Mouse (Mus musculus): ENCODE measurements around the gene Gprc5b. TPM values are rescaled to one million over a fixed set of nuclear protein-coding genes. Genes with fewer than 3 reads are reported as not detected.

Gene Gprc5b
- 7.6 and 10.9 TPM in 2 replicates for polyA plus RNA-seq (2014; fragmentation: Nextera tagmentation; extraction: Ambion mirVana)

DNA sequence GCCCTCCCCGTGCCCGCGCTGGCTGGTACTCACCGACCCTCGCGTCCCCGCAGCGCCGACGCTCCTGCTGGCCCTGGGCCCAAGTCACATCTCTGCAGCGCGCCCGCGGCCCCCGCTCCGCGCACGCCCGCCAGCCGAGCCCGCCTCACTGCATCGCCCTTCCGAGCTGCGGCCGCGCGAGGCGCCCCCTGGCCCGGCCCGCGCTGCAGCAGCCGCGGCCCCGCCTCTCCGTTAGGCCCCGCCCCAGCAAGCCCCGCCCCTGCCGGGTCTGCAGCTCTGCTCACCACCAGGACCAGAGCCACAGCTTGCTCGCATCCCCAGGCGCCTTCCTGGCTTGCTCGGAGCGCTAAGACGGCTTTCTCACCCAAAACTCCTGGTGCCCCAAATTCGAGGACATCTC, at the start of gene Gprc5b:
Gene Gprc5b (minus strand): TSS at position 205 of the 400 bp plus-strand sequence.
- peak within 1 kb of the TSS; percentile 91 for H3K4me2 ChIP-seq

DNA sequence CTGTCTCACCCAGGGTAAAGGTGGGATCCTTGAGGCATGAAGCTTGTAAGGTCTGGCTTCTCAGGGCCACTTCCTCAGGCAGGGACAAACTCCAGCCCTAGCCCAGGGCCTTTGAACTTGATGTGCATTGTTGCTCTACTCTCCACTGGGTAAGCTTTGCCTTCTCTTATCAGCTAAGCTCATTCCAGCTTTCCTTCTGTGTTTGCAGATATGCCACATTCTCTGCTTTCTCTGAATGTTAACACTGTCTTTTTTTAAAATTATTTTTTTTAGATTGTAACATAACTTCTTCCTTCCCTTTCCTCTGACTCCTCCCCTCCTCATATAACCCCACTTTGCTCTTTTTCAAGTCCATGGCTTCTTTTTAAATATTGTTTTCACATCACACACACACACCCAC, 46.5 kb upstream of the Gprc5b start:
- Histone ChIP-seq H3K9me3 (ENCODE audit: low read depth, low read length) (no peaks in the 10 kb centered on the region), H3K9ac (no peak overlapping the region), H3K27me3 (ENCODE audit: insufficient read depth, low read length) (no peaks in the 10 kb centered on the region), H3K4me2 (no peak overlapping the region), H3K4me1 (ENCODE audit: insufficient read depth) (no peaks in the 10 kb centered on the region), H3K36me3 (ENCODE audit: insufficient read depth) (no peaks in the 10 kb centered on the region), H3K4me3 (ENCODE audit: low read depth, low read length) (no peak overlapping the region), H3K27ac (ENCODE audit: low read depth) (no peak overlapping the region)
- no peak for TF ChIP-seq CTCF (IDR thresholded peaks at IDR 0.05; ENCODE audit: low read depth)
- DNase-seq = no peak
- ATAC-seq (ENCODE audit: insufficient read depth) = no peak

More for the DNA sequence above, at the start of gene Gprc5b:
- Histone ChIP-seq H3K36me3 (ENCODE audit: insufficient read depth) (no peaks in the 10 kb centered on the region), H3K9me3 (ENCODE audit: low read depth, low read length) (no peaks in the 10 kb centered on the region), H3K4me3 (ENCODE audit: low read depth, low read length) (peak within 1 kb of the TSS; percentile 61), H3K4me1 (ENCODE audit: insufficient read depth) (peaks cover 18% of the 10 kb centered on the region), H3K27ac (ENCODE audit: low read depth) (no peak within 1 kb of the TSS; the same call in 1 of the 2 replicates), H3K9ac (peak within 1 kb of the TSS; percentile 77), H3K27me3 (ENCODE audit: insufficient read depth, low read length) (no peaks in the 10 kb centered on the region)
- DNase-seq (peak; percentile 98), ATAC-seq (ENCODE audit: insufficient read depth) (peak; percentile 95)
- WGBS = under 1% methylated on average over 42 of the region's 44 CpGs
- no peak for TF ChIP-seq CTCF (IDR thresholded peaks at IDR 0.05; ENCODE audit: low read depth)

DNA sequence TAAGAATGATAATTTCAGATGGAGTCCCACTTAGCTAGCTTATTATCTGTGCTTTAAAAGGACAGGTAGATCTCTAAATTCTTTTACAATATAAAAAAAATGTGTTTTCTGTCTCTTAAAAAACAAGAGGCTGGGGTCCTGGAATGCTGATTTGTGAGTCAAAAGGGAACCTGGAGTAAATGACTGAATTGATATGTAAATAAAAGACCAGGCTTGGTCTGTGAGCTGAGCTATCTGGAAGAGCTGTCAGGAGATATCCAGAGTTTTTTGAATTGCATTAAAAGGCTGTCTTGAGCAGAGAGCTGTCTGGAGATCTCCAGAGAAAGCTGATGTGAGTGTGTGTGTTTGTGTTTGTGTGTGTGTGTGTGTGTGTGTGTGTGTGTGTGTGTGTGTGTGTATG, 42.6 kb upstream of the Gprc5b start:
- Histone ChIP-seq H3K27ac (ENCODE audit: low read depth) (no peak overlapping the region), H3K9me3 (ENCODE audit: low read depth, low read length) (no peaks in the 10 kb centered on the region), H3K4me1 (ENCODE audit: insufficient read depth) (no peaks in the 10 kb centered on the region), H3K36me3 (ENCODE audit: insufficient read depth) (no peaks in the 10 kb centered on the region), H3K4me3 (ENCODE audit: low read depth, low read length) (no peak overlapping the region), H3K9ac (no peak overlapping the region), H3K27me3 (ENCODE audit: insufficient read depth, low read length) (no peaks in the 10 kb centered on the region), H3K4me2 (no peak overlapping the region)
- no peak for TF ChIP-seq CTCF (IDR thresholded peaks at IDR 0.05; ENCODE audit: low read depth)
- DNase-seq (no peak), ATAC-seq (ENCODE audit: insufficient read depth) (no peak)

DNA sequence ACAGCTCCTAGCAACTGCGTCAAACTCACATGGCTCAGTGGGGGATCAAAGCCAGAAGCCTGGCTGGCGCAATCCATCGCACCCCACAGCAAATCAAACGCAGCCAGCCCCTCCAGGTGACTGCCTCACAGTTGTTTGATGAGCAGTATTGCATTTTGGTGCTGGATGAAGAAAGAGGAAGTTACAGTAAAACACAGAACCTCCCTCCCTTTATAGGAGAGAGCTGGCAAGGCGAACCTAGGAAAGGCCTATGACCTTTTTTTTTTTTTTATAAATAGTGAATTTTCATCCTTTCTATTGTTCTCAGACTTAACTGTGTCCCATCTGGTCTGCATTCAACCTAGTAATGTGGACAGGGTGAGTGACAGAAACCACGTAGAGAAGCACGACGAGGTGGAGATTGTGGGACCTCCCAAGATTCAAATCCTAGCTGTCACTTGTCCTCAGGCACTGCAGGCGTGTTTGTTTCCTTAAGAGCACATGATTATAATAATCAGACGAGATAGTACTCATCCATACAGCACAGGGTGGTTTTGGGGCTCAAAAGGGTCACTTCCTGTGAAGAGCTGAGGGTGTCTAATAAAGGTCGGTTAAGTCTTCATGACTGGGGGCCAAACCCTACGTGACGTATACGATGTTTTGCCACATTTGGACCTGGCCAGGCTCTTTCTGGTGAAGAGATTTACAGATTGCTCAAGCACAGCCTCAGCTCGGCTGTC, 39.4 kb upstream of the Gprc5b start:
- Histone ChIP-seq H3K36me3 (ENCODE audit: insufficient read depth) (no peaks in the 10 kb centered on the region), H3K9me3 (ENCODE audit: low read depth, low read length) (no peaks in the 10 kb centered on the region), H3K27ac (ENCODE audit: low read depth) (no peak overlapping the region), H3K9ac (no peak overlapping the region), H3K4me2 (no peak overlapping the region), H3K27me3 (ENCODE audit: insufficient read depth, low read length) (no peaks in the 10 kb centered on the region), H3K4me3 (ENCODE audit: low read depth, low read length) (no peak overlapping the region), H3K4me1 (ENCODE audit: insufficient read depth) (no peaks in the 10 kb centered on the region)
- 36% methylated on average over 15 of the region's 15 CpGs for WGBS
- DNase-seq = no peak
- TF ChIP-seq CTCF (IDR thresholded peaks at IDR 0.05; ENCODE audit: low read depth) = no peak
- ATAC-seq (ENCODE audit: insufficient read depth) = no peak

DNA sequence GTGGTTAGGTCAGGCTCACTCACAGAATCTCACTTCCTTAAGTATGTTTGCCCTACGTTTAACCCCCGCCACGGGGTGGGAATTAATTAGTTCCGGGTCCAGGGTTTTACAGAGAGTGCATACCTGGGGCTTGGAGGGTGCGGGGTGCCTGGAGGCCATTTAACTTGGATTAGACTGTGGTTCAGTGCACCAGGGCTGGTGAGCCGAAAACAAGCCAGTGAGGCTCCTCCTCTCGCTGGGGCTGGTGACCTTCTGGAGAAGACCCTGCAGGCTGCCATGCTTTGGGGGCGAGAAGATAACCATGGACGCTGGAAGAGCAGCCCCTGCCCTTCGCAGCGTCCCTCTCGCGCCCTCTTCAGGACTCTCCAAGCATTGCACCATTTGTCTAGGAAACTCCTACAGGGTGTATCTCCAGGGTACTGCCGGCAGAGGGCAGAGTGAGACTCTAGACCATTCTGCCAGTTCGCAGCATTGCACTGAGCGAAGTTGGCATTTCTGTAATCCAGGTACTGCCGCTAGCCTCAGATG, 28.4 kb upstream of the Gprc5b start:
- peak; percentile 84 for TF ChIP-seq CTCF (IDR thresholded peaks at IDR 0.05; ENCODE audit: low read depth)
- H3K4me1 ChIP-seq (ENCODE audit: insufficient read depth) = no peaks in the 10 kb centered on the region
- peak; percentile 41; the same call in 1 of the 2 replicates for ATAC-seq (ENCODE audit: insufficient read depth)
- H3K36me3 ChIP-seq (ENCODE audit: insufficient read depth) = no peaks in the 10 kb centered on the region
- no peak overlapping the region for H3K4me2 ChIP-seq
- peak; percentile 75 for DNase-seq
- no peaks in the 10 kb centered on the region for H3K27me3 ChIP-seq (ENCODE audit: insufficient read depth, low read length)
- WGBS = 24% methylated on average over 17 of the region's 17 CpGs
- H3K27ac ChIP-seq (ENCODE audit: low read depth) = no peak overlapping the region
- no peak overlapping the region for H3K9ac ChIP-seq
- no peak overlapping the region for H3K4me3 ChIP-seq (ENCODE audit: low read depth, low read length)
- no peaks in the 10 kb centered on the region for H3K9me3 ChIP-seq (ENCODE audit: low read depth, low read length)

DNA sequence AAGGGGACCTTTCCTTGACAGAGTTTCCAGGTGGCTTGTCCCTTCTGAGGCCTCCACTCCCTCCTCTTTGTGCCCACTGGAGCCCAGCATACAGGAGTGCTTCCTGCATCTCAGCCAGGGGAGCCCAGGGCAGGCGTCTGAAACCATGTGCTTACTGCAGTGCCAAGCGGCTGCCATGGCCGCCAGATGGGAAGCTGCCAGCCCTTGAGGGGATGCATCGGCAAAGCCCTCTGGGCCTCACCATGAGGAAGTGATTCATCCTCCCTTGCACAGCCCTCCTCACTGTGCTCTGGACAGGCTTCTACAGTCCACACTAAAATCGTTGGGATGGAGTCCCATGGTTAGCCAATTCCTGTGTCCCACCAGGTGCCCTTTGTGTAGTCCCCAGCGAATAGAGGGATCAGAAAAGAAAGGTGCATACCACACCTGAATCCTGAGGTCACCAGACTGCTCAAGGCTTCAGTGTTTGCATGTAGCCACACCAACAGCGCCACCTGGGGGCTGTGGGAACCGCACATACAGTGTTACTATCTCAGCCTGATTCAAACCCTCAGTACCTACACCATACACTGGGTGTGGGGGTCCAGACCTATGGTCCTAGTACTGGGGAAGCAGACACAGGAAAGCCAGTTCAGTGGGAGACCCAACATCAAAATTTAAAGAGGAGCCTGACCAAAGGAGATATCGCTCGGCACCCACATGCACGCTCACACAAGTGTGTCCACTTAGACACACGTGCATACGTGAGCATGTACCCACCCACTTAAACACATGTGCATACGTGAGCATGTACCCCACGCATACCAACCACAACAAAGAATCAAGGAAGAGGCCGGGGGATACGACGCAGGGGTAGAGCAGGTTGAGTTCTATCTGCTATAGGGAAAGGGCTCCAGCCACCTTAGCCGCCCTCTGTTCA, 27.5 kb upstream of the Gprc5b start:
- Histone ChIP-seq H3K4me1 (ENCODE audit: insufficient read depth) (no peaks in the 10 kb centered on the region), H3K27ac (ENCODE audit: low read depth) (no peak overlapping the region), H3K4me2 (no peak overlapping the region), H3K9me3 (ENCODE audit: low read depth, low read length) (no peaks in the 10 kb centered on the region), H3K4me3 (ENCODE audit: low read depth, low read length) (no peak overlapping the region), H3K9ac (no peak overlapping the region), H3K27me3 (ENCODE audit: insufficient read depth, low read length) (no peaks in the 10 kb centered on the region), H3K36me3 (ENCODE audit: insufficient read depth) (no peaks in the 10 kb centered on the region)
- TF ChIP-seq CTCF (IDR thresholded peaks at IDR 0.05; ENCODE audit: low read depth) = peak; percentile 63
- DNase-seq (peak; percentile 45), ATAC-seq (ENCODE audit: insufficient read depth) (no peak)
- WGBS = 74% methylated on average over 19 of the region's 19 CpGs

DNA sequence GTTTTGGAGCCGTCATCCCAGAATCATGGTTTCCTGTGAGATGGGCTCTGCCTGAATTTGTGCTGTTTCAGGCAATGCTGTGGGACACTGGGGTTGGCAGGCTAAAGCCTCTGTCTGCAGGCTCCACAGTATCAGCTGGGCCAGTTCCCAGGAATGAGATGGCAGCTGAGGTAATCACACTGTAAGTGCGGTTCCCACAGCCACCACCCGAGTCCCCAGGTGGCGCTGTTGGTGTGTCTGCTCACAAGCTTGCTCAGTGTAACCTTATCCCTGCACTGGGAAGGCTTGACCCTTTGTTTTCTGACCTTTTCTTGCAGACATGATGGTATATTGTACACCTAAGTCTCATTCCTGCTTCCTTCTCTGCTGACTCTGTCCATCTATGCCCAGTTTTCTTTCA, 24.5 kb upstream of the Gprc5b start:
- ATAC-seq (ENCODE audit: insufficient read depth) = peak; percentile 67; the same call in 1 of the 2 replicates
- Histone ChIP-seq H3K9ac (no peak overlapping the region), H3K27me3 (ENCODE audit: insufficient read depth, low read length) (no peaks in the 10 kb centered on the region), H3K4me2 (no peak overlapping the region), H3K4me3 (ENCODE audit: low read depth, low read length) (no peak overlapping the region), H3K27ac (ENCODE audit: low read depth) (no peak overlapping the region), H3K9me3 (ENCODE audit: low read depth, low read length) (no peaks in the 10 kb centered on the region), H3K36me3 (ENCODE audit: insufficient read depth) (no peaks in the 10 kb centered on the region), H3K4me1 (ENCODE audit: insufficient read depth) (no peaks in the 10 kb centered on the region)
- peak; percentile 75 for TF ChIP-seq CTCF (IDR thresholded peaks at IDR 0.05; ENCODE audit: low read depth)
- DNase-seq = peak; percentile 76
- WGBS = 7% methylated on average over 4 of the region's 4 CpGs

All from lung, embryonic 14.5 days (tissue).